ENCODE assay signal across 11 mouse cellular contexts in the genomic region with DNA sequence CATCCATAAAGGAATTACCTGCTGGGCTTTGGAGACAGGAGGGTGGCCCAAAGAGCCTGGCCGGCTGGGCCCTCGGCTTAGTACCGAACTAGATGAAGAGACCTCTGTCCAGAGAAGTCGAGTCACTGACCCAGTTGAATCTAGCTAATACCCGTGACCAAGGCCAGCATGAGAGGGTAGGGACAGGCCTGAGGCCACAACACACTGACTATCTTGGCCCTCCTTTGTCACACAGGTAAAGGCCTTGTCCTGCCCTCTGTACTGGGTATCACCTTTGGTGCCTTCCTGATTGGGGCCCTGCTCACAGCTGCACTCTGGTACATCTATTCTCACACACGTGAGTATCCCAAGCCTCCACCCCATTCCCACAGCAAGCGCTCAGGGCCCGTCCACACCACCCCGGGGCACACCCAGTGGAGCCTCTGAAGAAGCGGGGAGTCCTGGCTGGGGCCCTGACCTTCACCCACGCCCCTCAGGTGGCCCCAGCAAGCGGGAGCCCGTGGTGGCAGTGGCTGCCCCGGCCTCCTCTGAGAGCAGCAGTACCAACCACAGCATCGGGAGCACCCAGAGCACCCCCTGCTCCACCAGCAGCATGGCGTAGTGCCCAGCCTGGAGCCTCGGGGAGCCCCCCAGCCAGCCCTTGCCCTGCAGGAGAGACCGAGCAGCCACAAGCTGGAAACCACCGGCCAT. TPM values are rescaled to one million over a fixed set of nuclear protein-coding genes. Genes with fewer than 3 reads are reported as not detected.
A peak's percentile ranks its signal among the peaks of the same experiment; 100 is the strongest.
DNase-seq lines count a peak whose midpoint lies in the region; ATAC-seq and TF ChIP-seq lines count a peak whose summit lies in the region.
"Had no signal": no experiment of that assay in that cellular context is flagged by ENCODE, and none has a peak within 500 bp of the region (broad histone marks: within the 10 kb centered on the region; RNA-seq: fewer than 3 reads in every experiment).

No protein-coding gene starts in this region.

- TF ChIP-seq POLR2A in testis, adult 2 months (IDR thresholded peaks at IDR 0.05; ENCODE audit: control insufficient read depth, low read depth, low read length) = no peak

- no peak overlapping the region for H3K4me3 ChIP-seq in heart, embryonic 15.5 days
- H3K4me3 ChIP-seq in testis, adult 2 months (ENCODE audit: control insufficient read depth, low read depth, low read length) = peak overlapping the region; percentile 52
- H3K4me3 ChIP-seq in limb, embryonic 10.5 days = no peak overlapping the region
- H3K4me3 ChIP-seq: limb, embryonic 15.5 days had no signal

- H3K27ac ChIP-seq in heart, embryonic 15.5 days = peak overlapping the region; percentile 33; the same call in 1 of the 2 replicates
- no peak overlapping the region for H3K27ac ChIP-seq in testis, adult 2 months (ENCODE audit: control insufficient read depth, insufficient read depth, low read depth, low read length)
- peak overlapping the region; percentile 61 for H3K27ac ChIP-seq in limb, embryonic 10.5 days

- H3K4me2 ChIP-seq in heart, embryonic 15.5 days = no peak overlapping the region
- H3K4me2 ChIP-seq: limb, embryonic 15.5 days had no signal

- H3K9ac ChIP-seq in heart, embryonic 15.5 days = no peak overlapping the region

- peaks cover 20% of the 10 kb centered on the region for H3K4me1 ChIP-seq in heart, embryonic 15.5 days (replicated peaks)
- H3K4me1 ChIP-seq in testis, adult 2 months (ENCODE audit: control insufficient read depth, insufficient read depth, low read length) = peaks cover 3% of the 10 kb centered on the region; the same call in 1 of the 2 replicates
- peaks cover 25% of the 10 kb centered on the region for H3K4me1 ChIP-seq in limb, embryonic 10.5 days

- intact Hi-C loops in heart, postnatal 14 days (cut with DNase I) = no loop called here

- no peak for TF ChIP-seq CTCF in testis, adult 2 months (IDR thresholded peaks at IDR 0.05; ENCODE audit: control insufficient read depth, insufficient read depth, insufficient replicate concordance, low read depth, low read length)

- H3K36me3 ChIP-seq in heart, embryonic 15.5 days = peaks cover 64% of the 10 kb centered on the region
- no peaks in the 10 kb centered on the region; the same call in 1 of the 2 replicates for H3K36me3 ChIP-seq in testis, adult 2 months (ENCODE audit: control insufficient read depth, insufficient read depth, low read length)
- peaks cover 59% of the 10 kb centered on the region for H3K36me3 ChIP-seq in limb, embryonic 10.5 days

- no peak for DNase-seq in heart, postnatal 14 days
- DNase-seq in testis, postnatal 10 days (ENCODE audit: low spot score) = no peak
- DNase-seq in limb, embryonic 10.5 days (ENCODE audit: low spot score) = no peak
- DNase-seq in spleen, postnatal 36 days (ENCODE audit: low spot score in 2 of 2) = no peak
- DNase-seq in urinary bladder, adult 18-20 months (ENCODE audit: low spot score in 2 of 2) = no peak
- DNase-seq: cerebellum, postnatal 36 days; gastrocnemius, postnatal 25 days; lung, postnatal 10 days had no signal

- 88% methylated on average over 19 of the region's 19 CpGs for WGBS in heart, embryonic 15.5 days
- WGBS in limb, embryonic 10.5 days = 93% methylated on average over 19 of the region's 19 CpGs

- no peaks in the 10 kb centered on the region for H3K27me3 ChIP-seq in heart, embryonic 15.5 days
- H3K27me3 ChIP-seq in testis, adult 2 months (ENCODE audit: control insufficient read depth, insufficient read depth, low read length) = no peaks in the 10 kb centered on the region
- no peaks in the 10 kb centered on the region for H3K27me3 ChIP-seq in limb, embryonic 10.5 days (ENCODE audit: low read depth, poor library complexity, severe bottlenecking)
- H3K27me3 ChIP-seq: limb, embryonic 15.5 days had no signal

- no peak for ATAC-seq in heart, embryonic 15.5 days (replicated peaks; ENCODE audit: insufficient number of reproducible peaks, insufficient read depth, low FRiP score, low read depth)

- no peaks in the 10 kb centered on the region for H3K9me3 ChIP-seq in heart, embryonic 15.5 days (replicated peaks)
- H3K9me3 ChIP-seq in limb, embryonic 10.5 days (replicated peaks) = no peaks in the 10 kb centered on the region
- H3K9me3 ChIP-seq: limb, embryonic 15.5 days had no signal

RNA-seq across cellular contexts. Expression of gene Fpgs, which starts 22.8 kb away (rescaled TPM):
- 13.8 and 19.7 TPM in 2 replicates for polyA plus RNA-seq in heart, embryonic 15.5 days (2015; fragmentation: Nextera tagmentation; extraction: Ambion mirVana)
- total RNA-seq in heart, postnatal 14 days (2021) = 1 to 10 TPM; 6.0 to 7.4 TPM
- polyA plus RNA-seq in testis, adult 2 months (2012; rRNA removed) = 39.4 and 45.3 TPM in 2 replicates
- 31.6 and 35.4 TPM in 2 replicates for polyA plus RNA-seq in limb, embryonic 10.5 days (2016; fragmentation: Nextera tagmentation; extraction: Ambion mirVana)

RNA-seq across cellular contexts. Expression of gene Cdk9, which starts 31.8 kb away (rescaled TPM):
- polyA plus RNA-seq in heart, embryonic 15.5 days (2015; fragmentation: Nextera tagmentation; extraction: Ambion mirVana) = 45.5 and 66.6 TPM in 2 replicates
- total RNA-seq in heart, postnatal 14 days (2021) = 10 to 100 TPM; 30.7 to 31.3 TPM
- 105 and 121 TPM in 2 replicates for polyA plus RNA-seq in testis, adult 2 months (2012; rRNA removed)
- polyA plus RNA-seq in limb, embryonic 10.5 days (2016; fragmentation: Nextera tagmentation; extraction: Ambion mirVana) = 156 and 160 TPM in 2 replicates

RNA-seq across cellular contexts. Expression of gene Eng, which starts 34.7 kb away (rescaled TPM):
- 144 and 163 TPM in 2 replicates for polyA plus RNA-seq in heart, embryonic 15.5 days (2015; fragmentation: Nextera tagmentation; extraction: Ambion mirVana)
- 100 to 1,000 TPM; 148 to 162 TPM for total RNA-seq in heart, postnatal 14 days (2021)
- 6.5 and 7.9 TPM in 2 replicates for polyA plus RNA-seq in testis, adult 2 months (2012; rRNA removed)
- 27.9 and 28.5 TPM in 2 replicates for polyA plus RNA-seq in limb, embryonic 10.5 days (2016; fragmentation: Nextera tagmentation; extraction: Ambion mirVana)

RNA-seq across cellular contexts. Expression of gene Sh2d3c, which starts 39.7 kb away (rescaled TPM):
- polyA plus RNA-seq in heart, embryonic 15.5 days (2015; fragmentation: Nextera tagmentation; extraction: Ambion mirVana) = 25.7 and 33.4 TPM in 2 replicates
- total RNA-seq in heart, postnatal 14 days (2021) = 10 to 100 TPM; 37.4 to 39.4 TPM
- 1.9 and 2.3 TPM in 2 replicates for polyA plus RNA-seq in testis, adult 2 months (2012; rRNA removed)
- 16.2 and 20.9 TPM in 2 replicates for polyA plus RNA-seq in limb, embryonic 10.5 days (2016; fragmentation: Nextera tagmentation; extraction: Ambion mirVana)

RNA-seq across cellular contexts. Expression of gene Ak1, which starts 59.5 kb away (rescaled TPM):
- 360 and 390 TPM in 2 replicates for polyA plus RNA-seq in heart, embryonic 15.5 days (2015; fragmentation: Nextera tagmentation; extraction: Ambion mirVana)
- total RNA-seq in heart, postnatal 14 days (2021) = 100 to 1,000 TPM; 595 to 617 TPM
- 172 and 177 TPM in 2 replicates for polyA plus RNA-seq in testis, adult 2 months (2012; rRNA removed)
- 21.6 and 35.7 TPM in 2 replicates for polyA plus RNA-seq in limb, embryonic 10.5 days (2016; fragmentation: Nextera tagmentation; extraction: Ambion mirVana)
